Mouse (Mus musculus) adrenal gland (tissue): ENCODE measurements around the gene Nalcn.
"Not testable (repeated sequence)": the region's sequence is repeated elsewhere in the genome, so short reads cannot be mapped to it uniquely, and the experiment has no call there.

Experiments
- intact Hi-C: fragments of 180-260 bp; cut with DNase I; formaldehyde crosslinking; loops from one replicate; pipeline ENCODE4 v1.15.1; 2025
- long read RNA-seq, 2 experiments: library from polyadenylated mRNA; unstranded; transcript quantifications; one replicate each; pipeline ENCODE4 v2.0.0; 2020; ENCODE audit warnings: borderline replicate concordance in 1 of 2; ENCODE audit not compliant: insufficient replicate concordance in 1 of 2

The Nalcn gene
- long read RNA-seq, experiment 1 = 0 reads
- long read RNA-seq, experiment 2, partial matches to known transcripts = 2 of 2 reads
- long read RNA-seq, experiment 2, other reads (novel, unspliced or antisense) = 0 of 2 reads

DNA sequence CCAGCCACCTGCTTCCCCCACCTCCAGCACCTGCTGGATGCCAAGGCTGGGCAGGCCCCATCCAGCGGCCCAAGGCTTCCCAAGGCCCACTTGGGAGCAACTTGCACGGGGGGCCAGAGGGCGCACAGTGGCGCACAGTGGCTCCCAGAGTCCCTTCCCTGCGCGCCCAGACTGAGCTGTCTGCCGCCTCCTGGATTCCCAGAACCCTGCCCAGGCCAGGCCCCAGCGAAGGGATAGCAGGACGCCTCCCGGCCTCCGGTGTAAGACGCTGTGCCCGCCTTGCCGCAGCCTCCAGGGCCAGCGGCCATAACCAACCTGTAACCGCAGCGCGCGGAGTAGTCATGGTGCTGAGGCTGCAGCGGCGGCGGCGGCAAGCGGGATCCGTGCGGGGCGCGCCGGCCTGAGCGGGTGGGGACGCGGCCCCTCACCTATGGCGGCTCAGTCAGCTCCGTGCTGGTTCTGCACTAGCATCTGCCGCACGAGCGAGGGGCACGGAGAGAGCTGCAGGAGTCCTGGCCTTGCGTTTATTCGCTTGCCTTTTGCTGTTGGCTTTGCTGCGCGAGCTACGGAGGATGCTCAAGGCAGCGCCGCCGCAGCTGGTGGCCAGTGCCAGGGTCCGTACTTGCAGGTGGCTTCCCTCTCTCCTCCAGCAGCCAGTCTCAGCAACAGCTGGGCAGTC is at the start of gene Nalcn:
Nalcn (minus strand) TSS at position 644 of the 679 bp plus-strand sequence.
- intact Hi-C loops = no loop called here

DNA sequence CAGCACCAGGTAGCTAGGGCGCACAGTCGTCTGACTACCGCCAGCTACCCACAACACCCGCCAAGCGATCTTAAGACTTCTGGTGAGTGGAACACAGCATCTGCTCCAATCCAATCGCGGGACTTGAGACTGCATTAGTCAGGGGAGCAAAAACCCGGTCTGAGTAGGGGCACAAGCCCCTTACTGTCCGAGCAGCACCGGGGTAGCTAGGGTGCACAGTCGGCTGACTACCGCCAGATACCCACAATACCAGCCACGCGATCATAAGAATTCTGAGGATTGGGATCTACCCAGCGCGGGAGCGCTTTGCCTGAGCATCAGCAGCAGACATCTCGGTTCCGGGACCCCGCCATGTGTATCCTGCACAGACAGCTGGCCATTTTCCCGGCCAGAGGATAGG is 44.1 kb upstream of the Nalcn start:
- intact Hi-C loops = not testable (repeated sequence)

DNA sequence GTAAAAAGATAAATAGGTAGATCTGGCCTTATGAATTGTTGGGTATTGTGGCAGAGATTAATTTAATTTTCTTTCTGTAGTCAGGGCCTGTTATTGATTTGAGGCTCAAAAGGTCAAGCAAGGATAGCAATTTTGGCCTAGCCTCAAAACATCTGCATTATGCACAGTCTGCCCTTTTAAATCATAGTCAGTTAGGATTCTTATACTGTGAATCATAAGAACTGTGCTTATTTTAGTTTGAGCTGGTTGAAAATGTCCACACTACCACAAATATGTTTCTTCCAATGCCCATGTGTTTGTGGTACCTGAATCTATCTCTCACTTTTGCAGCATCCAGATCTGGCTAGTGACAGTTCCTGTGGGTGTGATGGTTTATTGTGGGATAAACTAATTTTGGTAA is 37.5 kb upstream of the Nalcn start:
- intact Hi-C loops = no loop called here

DNA sequence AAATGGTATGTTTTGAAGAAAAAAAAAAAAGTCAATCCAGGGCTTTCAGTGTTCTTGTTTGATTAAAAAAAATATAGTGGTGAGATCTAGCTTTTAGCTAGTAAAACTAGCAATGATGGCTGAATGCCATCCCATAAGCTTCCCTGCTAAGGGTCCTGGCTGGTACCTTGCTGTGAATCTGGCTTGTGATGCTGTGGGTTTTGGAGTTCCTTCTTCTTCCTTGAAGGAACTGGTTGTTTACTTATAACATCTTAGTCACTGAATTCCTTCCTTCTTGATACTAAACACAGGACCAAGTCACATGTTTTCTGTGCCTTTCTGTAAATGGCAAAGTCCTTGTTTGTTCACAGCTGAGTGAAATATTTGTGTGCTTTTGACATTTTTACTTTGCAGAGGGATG is 36.3 kb upstream of the Nalcn start:
- intact Hi-C loops = no loop called here

DNA sequence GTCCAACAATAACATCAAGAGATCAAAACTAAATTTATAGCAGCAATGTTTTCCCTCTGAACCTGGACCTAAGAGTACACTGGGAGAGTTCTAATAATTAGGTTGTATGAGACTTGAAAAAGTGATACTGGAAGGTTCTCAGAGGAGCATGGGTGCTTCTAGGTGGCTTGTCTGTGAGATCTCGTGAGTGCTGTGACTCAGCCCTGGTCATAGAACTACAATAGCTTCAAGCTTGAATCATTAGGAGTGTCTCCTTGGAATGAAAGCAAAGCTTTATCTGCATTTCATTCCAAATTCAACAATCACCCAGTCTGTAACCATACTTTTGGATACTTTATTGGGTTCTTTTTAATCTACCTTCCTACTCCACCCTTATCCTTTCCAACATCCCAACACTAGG is 35.4 kb upstream of the Nalcn start:
- intact Hi-C loops = no loop called here

DNA sequence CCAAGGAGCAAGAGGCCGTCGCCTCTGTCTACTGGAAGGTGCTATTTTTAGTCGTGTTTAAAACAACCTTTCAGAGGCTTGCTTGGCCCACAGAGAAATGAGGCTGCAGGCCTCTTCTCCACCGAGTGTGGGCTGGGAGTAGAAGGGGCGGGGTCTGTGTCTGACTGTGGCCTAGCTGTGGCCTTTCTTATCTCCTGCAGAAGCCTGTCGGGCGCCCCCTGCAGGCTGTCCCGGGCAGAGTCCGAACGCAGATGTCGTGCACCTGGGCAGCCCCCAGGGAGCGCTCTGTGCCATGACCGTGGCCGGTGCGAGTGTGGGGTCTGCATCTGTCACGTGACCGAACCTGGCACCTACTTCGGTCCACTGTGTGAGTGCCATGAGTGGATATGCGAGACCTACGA is 34.1 kb upstream of the Nalcn start:
- intact Hi-C loops = no loop called here

DNA sequence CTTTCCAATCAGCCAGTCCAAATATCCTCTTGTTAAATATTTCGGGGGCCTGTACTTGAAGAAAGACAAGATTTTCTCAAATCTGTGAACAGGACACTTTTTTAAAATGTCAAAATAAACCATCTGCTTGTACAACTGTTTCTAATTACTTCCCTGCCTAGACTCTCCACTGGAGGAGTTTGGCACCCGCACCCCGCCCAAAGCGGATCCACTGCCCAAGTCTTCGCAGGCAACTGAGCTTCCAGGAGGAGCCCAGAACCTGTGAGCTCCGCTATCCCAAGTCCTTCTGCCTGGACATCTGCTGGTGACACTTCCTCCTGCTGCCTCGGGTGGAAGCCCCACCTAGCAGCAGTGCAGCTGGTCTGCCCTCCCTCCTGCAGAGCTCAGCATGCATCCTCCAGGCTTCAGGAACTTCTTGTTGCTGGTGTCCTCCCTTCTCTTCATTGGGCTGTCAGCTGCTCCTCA is 33.0 kb upstream of the Nalcn start, which contains the start of gene Itgbl1:
Itgbl1 (plus strand) TSS at position 51 of the 465 bp plus-strand sequence.
- intact Hi-C loops = loop anchor here (10.0 kb wide), 1 partner anchor 285 kb away; no protein-coding TSS in a partner anchor

DNA sequence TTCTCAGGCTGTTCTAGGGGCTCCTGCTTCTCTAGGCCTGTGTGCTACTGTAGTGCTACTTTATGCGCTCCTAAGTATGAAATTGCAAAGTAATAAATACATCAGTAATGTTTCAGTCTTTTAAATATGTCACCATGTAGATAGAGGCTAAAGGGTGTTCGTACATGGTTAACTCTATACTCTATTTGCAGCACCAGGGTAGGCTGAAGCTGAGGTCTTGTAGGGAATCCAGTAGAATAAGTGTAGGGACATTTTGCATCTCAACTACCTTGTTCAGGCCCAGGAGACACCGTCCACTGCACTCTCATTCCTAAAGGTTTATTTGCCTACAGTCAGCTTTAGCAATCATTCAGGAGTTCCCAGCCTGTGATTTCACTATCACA is 227 bp upstream of the Nalcn start:
- intact Hi-C loops = no loop called here

DNA sequence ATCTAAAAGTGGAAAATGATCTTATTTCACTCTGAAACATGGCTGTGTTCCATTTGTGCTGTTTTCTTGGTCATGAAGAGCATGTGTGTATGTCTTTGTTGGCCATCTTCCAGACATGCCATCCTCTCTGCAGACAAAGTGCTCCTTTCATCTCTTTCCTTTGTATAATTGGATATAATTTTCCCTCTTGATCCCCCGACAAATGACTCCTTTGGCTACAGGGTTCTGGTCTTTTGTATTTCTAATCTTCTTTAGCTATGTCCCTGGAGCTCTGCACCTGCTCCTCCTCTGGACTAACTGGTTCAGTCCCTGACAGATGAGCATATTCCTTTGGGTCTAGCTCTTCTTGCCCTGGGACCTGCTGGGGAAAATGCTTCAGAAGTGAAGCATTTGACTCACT is 4.0 kb downstream of the Nalcn start:
- intact Hi-C loops = no loop called here

DNA sequence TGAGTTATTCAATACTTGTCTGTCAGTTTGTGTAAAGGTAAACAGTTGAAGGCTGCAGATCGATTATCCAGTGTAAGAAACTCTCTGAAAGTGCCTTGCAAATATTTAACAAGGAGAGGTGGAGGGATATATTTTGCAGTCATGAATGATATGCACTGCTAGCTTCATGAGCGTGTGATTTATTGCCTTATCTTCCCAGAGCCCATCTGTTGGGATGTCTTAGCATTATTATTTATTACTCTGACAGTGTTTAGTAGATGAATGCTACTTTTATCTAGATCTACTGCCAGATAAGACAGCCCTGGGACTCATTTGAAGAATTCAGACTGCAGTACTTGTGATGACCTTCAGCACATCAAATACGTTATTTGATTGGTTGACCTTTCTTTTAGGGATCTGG is 31.7 kb downstream of the Nalcn start:
- intact Hi-C loops = no loop called here

DNA sequence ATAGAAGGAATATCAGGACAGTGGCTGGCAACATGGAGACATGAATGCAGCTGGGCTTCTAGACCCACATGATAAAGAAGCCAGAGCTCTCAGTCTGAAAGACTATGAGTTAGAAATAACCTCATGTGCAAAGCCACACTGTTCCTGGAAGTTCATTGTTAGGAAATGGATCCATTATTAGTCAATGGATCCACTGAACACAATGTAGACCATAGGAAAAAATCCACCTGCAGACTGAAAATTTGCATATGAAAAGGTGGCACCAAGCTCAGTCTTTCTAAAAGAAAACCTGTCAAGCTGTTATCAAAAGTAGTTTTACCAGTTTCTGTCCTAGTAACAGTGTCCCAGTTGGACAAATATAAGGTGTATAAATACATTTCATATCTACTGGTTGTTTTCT is 39.5 kb downstream of the Nalcn start:
- intact Hi-C loops = no loop called here

DNA sequence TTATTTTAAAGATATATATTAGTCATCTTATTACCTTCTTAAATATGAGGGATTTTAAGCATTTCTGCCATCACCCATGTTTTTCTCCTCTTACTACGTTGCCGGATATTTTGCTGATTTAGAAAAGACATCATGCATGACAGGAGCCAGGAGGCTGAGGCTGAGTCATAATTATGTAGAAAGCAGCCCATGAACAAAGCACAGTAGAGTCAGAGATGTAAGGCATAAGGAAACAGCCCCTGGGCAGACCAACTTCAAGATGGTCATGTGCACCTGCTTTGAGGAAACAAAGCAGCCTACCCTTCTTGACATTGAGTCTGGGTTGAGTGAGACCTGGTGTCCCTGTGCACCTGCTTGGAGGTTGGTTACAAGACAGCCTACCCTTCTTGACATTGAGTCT is 44.5 kb downstream of the Nalcn start:
- intact Hi-C loops = no loop called here

DNA sequence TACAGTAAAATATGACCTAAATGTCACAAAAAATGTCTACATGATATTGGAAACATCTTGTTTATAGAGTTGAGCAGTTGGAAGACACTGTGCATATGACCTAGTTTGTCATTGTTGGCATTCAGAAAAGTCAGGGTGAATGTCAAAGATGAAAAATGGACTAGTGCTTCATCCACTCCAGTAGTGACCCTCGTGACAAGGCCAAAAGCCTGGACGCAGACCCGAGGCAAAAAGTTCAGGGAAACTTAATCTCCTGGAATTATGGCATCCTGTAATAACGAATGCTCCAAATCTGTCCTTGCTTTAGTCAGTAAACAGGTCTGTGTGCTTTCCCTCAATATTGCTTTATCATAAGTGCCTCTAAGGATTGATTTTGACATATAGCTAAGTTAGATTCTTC is 51.6 kb downstream of the Nalcn start:
- intact Hi-C loops = loop anchor here (10.0 kb wide), 1 partner anchor 131 kb away; no protein-coding TSS in a partner anchor

DNA sequence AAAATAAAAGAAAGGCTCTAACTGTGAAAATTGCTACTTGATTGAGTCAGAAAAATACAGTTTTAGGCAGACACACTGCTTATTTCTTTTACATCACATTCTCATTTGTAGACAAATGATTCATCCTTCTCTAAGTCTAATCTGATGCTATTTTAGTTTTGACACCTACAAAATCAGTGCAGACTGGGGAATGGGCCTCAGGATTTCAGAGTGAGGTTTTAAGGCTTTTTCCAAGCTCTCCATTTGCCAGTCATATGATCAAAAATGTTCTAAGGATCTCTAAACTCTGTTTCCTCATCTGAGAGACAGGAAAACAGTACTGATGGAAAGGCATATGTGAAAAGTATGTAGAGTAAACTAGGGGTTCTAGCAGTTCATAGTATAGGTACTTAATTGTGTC is 52.0 kb downstream of the Nalcn start:
- intact Hi-C loops = loop anchor here (10.0 kb wide), 1 partner anchor 130 kb away; no protein-coding TSS in a partner anchor

DNA sequence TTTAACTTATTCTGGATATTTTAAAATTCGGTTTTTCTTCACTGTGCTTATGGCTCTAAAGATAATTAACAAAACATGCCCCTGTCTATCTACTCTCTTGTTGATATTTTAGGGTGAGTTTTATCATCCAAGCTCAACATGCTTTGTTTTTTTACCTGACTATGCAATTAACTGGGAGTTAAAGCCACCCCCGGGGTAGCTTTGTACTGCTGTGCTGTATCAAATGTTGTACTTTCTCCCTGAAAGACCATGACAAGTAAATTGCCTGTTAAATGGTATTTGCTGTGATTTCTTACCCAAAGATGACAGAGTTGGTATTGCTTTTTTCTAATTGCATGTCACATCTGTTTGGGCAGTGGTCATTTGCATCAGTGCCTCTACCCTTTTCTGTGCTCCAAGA is 60.3 kb downstream of the Nalcn start:
- intact Hi-C loops = no loop called here

DNA sequence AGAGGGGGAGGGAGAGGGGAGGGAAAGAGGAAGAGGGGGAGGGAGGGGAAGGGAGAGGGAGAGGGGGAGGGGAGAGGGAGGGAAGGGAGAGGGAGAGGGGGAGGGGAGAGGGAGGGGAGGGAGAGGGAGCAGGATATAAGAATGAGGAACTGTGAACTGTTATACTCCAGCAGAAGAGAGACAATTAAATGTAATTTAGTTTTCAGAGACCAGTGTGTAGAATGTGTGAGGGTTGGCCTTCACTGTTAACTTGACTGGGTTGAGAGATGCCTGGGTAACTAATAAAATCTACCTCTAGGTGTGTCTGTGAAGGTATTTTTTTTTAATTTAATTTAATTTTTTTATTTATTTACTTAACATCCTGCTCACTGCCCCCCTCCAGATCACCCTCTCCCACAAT is 71.4 kb downstream of the Nalcn start:
- intact Hi-C loops = no loop called here

DNA sequence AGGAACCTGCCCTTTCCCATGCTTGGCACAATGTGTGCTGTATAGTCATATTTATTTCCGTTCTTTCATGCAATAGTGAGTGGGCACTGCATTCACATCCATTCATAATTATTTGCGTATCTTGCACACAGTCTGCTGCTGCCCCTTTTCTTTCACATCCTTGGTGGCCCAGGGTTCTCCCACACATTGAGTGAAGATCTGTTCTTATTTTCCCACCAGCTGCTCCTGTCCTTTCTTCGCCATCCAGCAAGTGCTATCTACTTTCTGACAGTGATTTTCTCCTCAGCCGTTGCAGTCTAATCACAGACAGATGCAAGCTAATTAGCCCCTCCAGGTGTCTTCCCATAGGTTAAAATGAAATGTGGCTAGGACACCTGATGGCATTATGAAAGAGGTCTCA is 72.0 kb downstream of the Nalcn start:
- intact Hi-C loops = no loop called here

DNA sequence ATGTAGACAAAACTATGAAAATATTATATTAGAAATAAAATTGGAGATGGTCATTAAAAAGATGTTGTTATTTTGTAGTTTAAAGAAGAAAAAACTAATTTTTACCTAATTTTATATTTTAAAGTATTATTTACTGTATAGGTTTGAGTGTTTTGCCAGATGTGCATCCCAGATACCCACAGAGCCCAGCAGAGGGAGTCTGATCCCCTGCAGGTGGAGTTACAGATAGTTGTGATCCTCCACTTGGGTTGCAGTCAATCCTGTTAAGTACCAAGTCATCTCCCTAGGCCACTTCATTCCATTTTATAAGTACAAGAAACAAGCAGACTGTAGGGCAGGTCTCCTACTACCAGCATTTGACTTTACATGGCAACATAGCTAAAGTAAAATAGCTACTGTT is 84.6 kb downstream of the Nalcn start:
- intact Hi-C loops = no loop called here

DNA sequence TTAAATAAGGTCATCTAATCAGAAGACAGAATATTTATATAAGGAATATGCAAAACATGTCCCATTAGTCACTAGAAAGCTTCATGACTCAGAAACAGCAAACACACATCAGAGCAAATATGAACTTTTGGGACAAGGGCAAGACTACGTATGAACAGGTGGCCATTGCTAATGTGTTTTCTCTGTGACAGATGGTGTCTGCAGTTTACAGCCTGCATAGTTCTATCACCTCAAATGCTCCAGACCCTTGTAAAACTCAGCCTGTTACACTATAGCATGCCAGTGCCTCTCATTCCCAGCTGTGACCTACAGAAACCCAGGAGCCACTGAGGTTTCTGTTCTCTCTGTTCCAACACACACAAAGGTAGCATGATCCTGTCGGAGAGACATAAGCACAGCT is 91.3 kb downstream of the Nalcn start:
- intact Hi-C loops = no loop called here

DNA sequence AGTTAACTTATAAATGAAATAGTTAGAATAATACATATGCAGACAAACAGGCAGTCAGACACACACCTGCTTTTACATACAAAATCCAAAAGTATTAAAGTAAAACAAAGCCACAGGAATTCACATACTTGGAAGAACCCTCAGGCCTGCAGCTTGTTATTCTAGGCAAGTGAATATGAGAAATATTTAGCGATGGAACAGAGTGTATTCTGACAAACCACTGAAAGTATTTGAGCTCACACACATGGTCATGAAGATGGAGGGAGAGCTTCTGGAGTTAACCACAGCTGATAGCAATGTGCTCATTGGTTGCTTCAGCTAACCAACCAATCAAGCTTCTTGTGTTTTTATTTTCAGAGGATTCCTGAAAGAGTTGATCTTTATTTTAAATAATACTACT is 93.9 kb downstream of the Nalcn start:
- intact Hi-C loops = no loop called here

DNA sequence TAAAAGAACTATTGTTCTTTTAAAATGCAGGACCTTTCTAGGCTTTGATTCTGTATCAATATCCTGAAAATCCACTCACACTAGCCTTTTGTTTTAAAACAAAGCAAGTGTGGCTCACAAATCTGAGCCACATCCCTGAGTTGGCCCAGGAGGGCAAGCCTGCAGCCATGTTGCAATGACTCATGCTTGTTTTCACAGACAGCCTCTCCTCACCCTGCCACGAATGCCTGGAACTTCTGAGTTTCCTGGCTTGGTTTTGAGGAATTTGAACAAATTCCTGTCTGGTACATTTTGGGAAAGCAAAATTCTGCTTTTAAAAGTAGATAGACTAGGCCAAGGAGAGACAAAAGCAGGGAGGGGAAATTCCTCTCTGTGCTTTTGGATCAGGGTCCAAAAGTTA is 95.7 kb downstream of the Nalcn start:
- intact Hi-C loops = no loop called here

DNA sequence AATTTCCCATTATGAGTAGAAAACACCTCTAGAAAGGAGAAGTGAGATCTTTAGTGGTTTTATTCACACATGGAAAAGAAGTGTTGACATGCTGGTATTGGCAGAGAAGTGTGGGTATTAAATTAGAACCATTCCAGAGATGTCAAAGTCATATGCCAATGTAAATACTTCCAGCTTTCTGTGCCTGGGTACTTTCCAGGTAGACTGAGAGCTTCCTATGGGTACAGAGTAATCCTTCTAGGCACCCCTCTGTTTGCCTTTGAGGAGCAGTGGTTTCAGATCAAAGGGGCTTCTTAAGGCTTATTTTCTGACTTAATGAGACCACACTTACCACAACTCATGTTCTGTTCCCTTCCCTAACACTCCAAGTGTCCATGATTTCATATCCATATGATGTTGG is 97.8 kb downstream of the Nalcn start:
- intact Hi-C loops = no loop called here

DNA sequence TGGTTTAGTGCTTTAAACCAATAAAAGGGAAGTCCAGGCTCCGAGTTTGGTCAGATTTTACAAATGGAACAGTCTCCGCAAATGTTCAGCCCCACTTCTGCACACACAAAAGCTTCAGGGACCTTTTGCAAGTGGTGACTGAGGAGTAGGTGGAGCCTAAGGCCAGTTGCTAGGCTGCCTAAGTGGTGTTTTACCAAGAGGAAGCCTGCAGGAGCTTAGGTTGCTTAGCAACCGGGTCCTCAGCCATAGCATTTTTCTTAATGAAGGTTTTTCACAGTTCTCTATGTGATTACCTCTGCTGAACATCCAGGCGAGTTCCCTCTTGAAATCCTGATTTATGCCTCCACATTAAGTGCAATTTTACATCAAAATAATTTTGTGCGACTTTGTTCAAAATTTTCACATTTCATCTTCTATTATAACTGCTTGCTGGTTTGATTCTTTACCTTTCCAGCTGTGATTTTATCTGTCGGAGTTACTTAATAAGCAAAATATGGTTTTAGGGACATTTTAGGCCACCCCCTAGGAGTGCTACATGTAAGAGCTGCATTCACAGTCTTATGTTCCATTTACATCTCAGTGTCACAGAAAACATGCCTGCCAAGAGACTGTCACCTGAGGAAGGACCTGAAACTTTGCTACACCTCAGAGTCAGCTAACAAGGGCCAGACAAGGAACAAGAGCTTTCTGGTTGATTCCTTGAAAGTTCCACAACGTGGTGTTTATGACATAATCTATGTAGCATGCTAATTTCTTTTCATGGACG is 113.4 kb downstream of the Nalcn start:
- intact Hi-C loops = no loop called here
